Mouse (Mus musculus): ENCODE results near the gene Ogt.

The Ogt gene

DNA sequence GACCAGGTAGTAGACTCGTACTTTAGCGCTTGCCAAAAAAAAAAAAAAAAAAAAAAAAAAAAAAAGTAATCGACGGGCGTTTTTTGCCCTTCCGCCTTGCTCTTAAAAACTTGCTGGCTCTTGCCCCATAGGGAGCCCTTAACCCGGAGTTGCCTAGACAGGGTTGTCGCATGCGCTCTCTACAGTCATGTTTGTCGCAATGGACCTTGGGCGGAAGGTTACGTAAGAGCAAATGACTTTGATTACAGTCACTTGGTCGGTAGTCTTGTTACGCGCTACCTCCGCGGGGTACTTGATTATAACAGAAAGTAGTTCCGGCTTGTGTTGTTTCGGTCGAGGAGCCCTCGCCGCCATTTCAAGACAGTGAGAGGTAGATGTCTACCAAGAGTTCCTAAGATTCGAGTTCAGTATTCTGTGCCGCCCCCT, at the start of gene Ogt:
Gene Ogt, plus strand, starts transcription at position 320 of the 426 bp plus-strand sequence.
- DNase-seq (ENCODE audit: low spot score in 2 of 2), result peak; percentile 87 to 90

DNA sequence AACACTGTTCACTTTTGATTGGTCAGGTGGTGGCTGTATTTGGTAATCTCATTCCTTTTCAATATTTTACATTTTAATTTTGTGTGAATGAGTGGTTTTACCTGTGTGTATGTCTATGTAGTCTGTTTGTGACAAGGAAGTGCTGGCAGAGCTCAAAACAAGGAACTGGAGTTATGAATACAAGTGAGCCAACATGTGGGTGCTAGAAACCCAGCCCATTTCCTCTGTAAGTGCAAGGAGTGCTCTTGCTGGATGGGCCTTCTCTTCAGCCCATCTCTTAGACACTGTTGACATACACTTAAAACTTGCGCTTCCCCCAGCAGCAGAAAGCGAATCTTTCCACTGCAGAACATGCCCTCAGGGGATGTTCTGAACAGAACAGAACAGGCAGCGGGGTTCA, 23.7 kb upstream of the Ogt start:
- DNase-seq (ENCODE audit: low spot score in 2 of 2), result no peak

DNA sequence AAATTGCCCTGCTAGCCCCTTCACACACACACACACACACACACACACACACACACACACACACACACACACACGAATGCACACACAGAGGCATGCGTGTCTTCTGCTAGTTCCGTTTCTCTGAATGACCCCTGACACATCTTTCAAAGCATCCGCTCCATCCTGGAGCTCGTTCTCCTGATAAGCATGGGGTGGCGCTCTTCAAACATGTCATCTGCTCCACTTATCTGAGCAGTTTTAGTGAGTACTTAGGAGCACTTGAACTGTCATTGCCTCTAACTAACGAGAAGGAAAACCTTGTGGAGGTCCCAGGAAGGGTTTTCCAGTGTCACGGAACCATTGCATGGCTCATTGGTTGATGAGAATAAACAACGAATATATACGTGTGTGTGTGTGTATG, 22.0 kb upstream of the Ogt start:
- no peak for DNase-seq (ENCODE audit: low spot score in 2 of 2)

DNA sequence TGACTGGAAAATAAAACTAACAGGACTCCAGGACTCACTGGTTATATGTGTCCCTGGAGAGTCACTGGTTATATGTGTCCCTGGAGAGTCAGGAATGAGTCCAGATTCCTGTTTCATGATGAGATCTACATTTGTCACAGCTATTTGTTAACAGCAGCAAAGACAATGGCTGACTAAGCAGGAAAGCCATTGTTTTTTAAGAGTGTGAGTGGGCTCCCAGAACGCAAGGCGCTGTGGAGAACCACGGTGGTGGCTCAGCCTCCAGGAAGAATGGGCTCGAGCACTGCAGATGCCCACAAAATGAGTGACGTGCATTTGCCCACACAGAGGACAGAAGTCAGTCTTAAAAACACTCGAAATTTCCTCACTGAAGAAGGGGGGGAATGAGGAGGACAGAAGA, 19.5 kb upstream of the Ogt start:
- no peak for DNase-seq (ENCODE audit: low spot score in 2 of 2)

DNA sequence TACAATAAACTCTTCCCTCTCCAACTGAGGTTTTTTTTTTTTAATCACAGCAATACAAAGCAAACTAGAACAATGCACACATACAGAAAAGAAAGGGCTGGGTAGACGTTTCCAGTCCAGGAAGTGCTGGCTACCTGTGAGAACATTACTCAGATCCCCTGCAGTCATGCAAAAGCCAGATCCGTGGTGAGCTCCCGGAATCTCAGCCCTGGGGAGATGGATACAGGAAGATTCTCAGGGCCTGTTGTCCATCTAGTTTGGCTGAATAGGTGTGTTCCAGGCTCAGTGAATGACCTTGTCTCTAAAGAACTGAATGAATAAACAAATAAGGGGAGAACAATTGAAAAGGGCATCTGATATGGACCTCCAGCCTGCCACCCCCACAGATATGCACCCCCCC, 17.3 kb upstream of the Ogt start:
- DNase-seq (ENCODE audit: low spot score in 2 of 2), result no peak

DNA sequence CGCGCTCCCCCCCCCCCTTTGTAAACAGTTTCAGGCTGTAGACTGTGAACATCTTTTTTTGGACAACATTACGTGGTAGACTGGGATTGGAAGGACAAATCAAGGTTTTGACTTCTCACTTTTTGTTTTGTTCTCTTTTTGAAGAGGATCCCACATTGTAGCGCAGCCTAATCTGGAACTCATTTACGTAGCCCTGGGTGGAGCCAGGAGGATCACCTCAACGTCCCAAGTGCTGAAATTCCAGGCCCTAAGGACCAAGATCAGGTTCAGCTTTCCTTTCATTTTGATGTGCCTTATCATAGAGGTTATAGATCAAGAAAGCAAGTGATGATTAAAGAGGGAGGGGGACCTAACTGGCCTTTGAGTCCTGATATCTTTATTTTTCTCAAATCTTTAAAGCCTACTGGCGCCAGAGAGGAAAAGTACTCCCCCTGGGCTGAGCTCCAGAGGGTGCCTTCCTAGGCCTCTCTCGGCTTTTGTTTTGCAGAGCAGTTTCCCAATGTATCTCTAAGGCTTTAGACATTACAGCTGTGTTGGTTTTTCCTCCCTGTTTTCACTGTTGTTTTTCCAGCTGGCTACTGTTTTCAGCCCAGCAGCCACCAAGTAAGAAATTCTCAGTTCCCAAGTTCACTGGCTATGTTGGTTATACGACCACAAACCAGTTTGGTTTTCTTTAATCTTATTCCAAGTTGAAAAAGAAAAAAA, 2.9 kb upstream of the Ogt start:
- DNase-seq (ENCODE audit: low spot score in 2 of 2), result no peak

DNA sequence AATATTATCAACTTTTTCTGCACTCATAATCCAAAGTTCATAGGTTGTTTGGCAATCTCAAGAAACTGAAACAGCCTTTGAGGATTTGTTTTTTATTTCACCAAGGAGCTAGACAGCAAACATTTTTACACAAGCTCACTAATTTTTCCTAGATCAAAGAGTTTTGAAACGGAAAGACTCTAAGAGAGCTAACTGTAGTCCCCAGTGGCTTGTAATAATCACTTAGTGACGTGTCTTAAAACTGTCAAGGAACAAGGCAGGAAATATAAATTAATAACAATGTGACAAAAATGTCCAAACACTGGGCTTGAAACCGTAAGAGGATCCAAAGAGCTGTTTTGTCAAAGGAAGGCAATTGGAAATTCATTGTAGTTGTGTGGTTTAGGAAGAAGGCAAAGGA, 1.0 kb upstream of the Ogt start:
- no peak for DNase-seq (ENCODE audit: low spot score in 2 of 2)

DNA sequence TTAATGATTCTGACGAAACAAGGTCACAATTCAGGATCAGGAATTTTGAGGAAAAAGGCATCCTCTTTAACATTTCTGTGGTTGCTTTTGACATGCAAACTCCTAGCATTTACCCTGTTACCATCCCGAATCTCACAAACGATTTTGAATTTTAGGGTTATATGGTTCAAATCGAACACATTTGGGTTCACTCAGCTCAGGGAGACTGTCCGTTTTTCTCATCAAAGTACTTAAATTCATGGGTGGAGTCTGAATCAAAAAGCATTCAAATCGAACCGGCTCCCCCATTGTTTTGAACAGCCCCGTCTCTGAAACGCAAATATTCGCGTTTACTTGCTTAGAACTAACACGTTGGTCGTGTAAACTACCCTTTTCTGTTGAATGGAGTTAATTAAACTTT, 554 bp upstream of the Ogt start:
- DNase-seq (ENCODE audit: low spot score in 2 of 2), result no peak

DNA sequence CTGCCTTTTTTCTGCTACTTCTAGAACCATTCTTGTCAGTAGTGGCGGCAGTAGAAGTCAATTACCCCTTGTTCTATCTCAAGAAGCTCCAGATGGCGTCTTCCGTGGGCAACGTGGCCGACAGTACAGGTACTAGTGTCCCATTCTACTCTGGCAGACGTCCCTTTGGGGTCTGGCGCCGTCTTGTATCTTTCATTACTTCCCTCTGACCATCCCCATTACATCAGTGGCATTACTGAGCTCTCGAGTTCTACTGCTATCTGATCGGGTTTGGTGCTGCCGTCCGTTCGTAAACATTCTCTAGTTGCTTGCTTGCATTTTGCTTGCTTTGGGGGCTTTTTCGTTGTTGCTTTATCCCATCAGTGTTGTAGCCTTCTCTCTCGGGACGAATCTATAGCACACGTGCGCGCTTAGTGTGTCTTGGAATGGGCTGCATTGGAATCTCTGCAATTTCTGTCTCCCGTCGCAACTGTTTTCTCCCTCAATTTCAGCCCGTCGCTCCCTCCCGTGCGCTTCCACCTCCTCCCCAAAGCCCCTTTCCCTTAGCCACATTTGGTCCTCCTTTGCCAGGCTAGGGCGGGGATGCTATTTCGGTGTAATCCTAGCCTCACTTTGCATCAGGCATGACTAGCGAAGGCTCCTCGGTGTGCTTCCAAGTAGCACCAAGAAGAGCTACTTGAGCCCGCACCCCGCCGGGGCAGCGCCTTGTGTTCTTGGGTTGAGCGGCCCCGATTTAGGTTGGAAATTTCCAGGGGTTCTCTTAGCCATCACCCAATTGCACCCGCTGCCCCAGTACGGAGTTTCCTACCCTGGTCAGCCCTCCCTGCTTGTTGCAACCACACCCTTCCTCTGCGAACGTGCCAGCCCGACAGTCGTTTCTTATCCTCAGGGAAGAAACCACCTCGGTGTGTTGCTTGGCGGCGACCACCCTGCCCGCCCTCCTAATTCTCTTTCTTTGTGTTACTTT, 617 bp downstream of the Ogt start:
- DNase-seq (ENCODE audit: low spot score in 2 of 2), result peak; percentile 22 to 40

DNA sequence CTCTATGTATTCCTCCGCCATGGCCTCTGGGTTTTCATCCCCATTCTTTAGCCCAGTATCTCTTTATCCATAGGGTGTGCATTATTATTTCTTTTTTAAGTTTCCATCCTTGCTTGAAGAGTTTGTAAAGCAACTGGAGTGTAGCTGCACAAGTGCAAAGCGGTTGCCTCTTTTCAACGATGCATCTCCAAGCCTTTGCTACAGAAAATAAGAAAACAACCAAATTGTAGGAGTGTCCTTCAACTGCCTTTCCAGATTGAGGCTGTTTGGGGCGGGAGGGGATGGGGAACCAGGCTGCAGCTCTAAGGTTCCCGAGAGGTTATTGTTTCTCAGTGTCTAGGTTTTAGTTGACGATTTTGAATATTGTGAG, 1.3 kb downstream of the Ogt start:
- DNase-seq (ENCODE audit: low spot score in 2 of 2), result no peak

DNA sequence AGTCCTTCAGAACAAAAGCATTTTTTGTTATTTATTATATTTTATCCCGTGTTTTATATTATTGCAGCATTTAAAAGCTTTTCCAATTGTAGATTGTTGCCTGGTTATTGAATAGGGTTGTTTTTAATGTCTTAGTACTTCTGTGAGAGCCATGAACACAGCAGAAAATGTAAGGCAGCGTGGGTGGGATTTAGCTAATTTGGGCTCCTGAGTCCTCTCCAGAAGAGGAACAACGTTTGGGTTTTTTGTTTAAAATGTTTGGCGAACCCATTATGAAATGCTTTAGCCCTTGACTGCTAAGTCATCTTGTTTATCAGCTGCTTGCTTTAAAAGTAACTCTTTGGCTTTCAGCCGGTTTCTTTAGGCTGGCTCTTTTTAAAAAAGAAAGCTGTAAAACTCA, 2.2 kb downstream of the Ogt start:
- DNase-seq (ENCODE audit: low spot score in 2 of 2), result no peak

DNA sequence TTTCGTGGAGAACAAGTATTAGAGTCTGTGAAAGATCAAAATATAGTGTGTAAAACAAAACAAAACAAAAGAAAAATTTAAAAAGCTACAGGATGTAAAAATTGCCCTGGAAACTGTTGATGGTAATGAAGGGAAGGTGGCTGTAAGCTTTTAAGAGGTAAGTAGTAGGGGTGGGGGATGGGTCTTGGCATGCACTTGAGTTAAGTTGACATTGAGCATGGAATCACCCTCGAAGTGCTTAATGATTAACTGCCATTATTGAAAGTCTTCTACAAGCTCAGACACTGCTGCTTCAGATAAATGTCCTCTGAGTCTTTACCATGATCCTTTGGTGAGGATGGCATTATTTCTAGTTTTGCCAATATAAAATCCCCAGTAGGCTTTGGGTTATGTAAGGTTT, 5.4 kb downstream of the Ogt start:
- DNase-seq (ENCODE audit: low spot score in 2 of 2), result no peak

DNA sequence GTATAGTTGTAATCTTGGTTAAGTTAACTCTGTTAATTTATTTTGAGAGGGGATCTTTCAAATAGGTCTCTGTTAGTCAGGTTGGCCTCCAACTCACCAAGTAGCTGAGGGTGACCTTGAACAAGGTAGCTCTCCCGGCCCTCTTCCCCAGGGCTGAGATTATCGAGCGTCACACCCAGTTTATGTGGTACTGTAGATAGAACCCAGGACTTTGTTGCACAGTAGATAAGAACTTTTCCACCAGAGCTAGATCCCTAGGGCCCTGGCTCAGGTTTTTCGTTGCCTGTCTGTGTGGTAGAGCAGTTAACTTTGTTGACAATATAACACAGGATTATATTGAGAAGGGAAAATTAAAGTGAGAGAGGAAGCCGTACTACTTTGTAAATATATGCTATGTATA, 6.8 kb downstream of the Ogt start:
- DNase-seq (ENCODE audit: low spot score in 2 of 2), result no peak

DNA sequence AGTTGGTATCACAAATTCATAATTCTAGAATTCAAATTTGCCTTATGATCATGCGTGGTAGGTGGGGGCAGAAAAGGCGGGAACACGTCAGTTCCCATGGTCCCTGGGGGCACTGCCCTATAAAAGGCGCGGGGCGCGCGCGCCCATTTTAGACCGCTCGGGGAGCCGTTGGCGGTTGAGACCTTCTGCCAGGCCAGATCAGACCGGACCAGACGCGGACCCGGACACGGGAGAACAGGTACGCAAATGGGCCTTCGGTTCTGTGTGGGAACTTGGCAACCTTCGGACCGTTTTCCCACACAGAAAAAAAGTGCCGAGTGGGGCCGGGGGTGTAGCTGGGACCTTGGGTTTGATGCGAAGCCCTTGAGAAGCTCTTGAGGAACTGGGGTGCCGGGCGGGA, 55.8 kb downstream of the Ogt start:
- no peak for DNase-seq (ENCODE audit: low spot score in 2 of 2)

DNA sequence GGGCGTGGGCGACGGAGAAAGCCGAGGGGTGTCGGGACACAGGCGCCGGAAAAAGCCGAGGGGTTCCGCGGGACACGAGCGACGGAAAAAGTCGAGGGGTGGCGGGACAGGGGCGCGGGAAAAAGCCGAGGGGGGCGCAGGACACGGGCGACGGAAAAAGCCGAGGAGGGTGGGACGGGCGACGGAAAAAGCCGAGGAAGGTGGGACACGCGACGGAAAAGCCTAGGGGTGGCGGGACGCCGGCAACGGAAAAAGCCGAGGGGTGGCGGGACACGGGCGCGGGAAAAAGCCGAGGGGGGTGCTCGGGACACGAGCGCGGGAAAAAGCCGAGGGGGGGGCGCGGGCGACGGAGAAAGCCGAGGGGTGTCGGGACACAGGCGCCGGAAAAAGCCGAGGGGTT, 57.7 kb downstream of the Ogt start:
- no peak for DNase-seq (ENCODE audit: low spot score in 2 of 2)

DNA sequence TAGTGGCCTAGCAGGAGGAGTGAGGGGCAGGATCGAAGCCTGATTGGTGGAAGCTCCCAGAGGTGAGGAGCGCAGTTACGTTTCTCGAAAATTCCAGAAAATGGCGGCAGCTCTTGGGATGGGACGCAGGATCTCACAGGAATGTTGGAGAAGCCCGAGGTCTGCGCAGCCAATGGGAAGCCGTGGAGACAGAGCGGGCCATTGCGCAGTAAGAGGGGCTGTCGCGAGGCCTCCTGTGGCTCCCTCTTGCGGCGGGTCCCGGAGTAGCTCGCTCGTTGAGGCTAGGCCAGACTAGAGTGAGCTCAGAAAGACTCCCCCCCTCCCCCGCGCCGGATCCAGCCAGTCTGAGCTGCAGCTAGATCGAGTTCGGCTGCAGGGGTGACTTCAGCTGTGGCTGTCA, 58.4 kb downstream of the Ogt start:
- DNase-seq (ENCODE audit: low spot score in 2 of 2), result no peak

DNA sequence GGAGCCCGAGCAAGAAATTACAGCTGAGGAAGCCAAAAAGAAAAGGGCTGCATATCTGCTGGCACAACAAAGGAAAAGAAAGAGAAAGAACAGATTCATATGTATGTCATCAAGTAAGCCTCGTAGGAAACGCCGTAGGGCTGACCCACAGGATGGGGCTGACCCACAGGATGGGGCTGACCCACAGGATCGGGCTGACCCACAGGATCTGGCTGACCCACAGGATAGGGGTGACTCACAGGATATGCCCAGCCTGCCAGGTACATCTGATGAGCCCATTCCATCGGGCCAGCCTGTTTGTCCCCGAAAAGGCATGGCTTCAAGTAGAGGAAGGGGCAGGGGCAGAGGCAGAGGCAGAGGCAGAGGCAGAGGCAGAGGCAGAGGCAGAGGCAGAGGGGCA, 65.3 kb downstream of the Ogt start:
- no peak for DNase-seq (ENCODE audit: low spot score in 2 of 2)

DNA sequence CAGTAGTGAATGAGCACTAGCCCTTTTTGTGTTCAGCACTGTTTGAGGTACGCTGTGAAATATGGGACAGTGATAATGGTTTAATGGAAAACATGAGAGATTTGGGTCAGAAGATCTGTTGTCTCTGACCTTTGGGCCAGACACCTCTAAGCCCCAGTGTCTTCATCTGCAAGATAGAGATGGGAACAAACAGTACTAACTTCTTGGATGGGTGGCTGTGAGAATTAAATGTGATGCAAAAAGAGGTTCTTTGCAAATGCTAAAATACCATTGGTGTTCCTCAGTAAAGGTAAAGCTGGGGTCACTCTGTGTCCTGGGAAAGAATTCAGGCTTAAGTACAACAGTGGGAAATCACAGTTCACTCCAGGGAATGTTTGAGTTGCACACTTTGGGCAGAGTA, 80.5 kb downstream of the Ogt start:
- no peak for DNase-seq (ENCODE audit: low spot score in 2 of 2)

DNA sequence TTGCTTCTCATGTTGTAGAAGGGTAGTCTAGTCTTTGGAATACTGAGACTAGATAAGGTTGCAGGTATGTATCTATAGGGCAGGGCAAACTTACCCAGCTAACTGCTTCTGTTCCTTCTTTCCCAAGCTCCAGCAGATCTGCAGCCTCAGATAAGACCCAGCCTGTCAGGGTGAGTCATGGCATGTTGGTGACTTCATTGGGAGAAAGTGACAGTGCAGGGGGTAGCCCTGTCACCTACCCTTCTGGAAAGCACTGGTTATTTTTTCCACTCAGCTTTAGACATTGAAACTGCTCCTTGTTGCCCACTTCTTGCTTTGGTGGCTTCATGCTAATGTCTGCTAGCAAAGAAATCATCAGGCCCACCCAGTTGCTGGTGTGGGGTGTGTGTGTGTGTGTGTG, 90.2 kb downstream of the Ogt start:
- no peak for DNase-seq (ENCODE audit: low spot score in 2 of 2)

DNA sequence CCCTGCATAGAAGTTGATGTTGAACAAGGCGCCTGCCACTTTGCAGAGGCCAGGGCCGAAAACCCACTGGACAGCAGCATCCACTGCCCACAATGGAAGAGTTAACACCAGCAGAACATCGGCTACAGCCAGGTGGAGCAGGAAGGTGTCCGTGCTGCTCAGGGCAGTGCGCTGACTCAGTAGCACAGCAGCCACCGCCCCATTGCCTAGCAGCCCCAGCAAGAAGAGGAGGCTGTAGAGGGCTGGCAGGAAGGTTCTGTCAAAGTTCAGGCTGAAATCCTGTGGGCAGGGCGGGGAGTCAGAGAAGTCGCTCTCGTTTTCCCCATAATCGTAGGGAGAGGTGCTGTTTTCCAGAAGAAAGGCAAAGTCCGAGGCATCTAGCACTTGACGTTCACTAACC, 92.8 kb downstream of the Ogt start:
- DNase-seq (ENCODE audit: low spot score in 2 of 2), result no peak

DNA sequence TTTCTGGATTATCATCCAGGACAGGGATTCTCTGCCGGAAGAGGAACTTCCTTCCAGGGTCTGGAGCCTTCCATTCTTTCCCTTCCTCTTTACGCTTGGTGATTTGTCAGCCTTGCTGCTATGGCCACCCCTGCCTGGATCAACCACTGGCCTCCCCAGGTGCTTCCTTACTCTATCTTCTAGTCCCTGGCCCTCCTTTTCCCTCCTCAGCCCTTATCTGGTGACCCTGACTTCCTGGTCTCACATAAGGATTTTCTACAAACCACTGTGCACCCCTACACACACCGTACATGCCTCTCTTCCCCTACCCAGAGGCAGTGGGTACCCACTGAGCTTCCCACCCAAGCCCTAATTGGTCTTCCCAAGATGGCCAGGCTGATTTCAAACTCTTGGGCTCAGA, 93.4 kb downstream of the Ogt start:
- DNase-seq (ENCODE audit: low spot score in 2 of 2), result no peak

DNA sequence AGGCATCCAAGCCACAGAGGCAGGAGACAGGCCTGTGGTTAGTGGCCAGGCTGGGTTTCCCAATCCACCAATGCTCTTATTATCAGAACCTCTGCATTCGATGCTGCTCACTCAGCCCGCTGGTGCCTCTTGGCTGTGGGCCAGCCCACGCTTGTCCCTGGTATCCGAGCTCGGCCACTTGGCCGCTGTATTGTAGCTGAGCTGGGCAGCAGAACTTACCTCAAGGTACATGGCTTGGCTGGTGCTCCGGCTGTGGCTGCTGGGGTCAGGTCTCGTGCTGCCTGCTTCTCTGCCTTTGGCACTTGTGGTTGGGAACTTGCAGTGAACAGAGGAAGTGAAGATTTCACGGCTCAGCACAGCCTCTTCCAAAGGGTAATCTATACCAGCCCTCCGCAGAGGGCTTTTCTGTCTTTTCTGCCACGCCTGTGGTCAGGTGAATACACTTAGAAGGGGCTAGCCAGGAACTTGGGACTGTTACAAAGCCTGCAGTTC, 94.0 kb downstream of the Ogt start, which contains the start of gene Cxcr3:
Gene Cxcr3, minus strand, starts transcription at position 442 of the 492 bp plus-strand sequence.
- DNase-seq (ENCODE audit: low spot score in 2 of 2), result peak; percentile 63 to 67
